Mouse (Mus musculus) CH12.LX (cell line): ENCODE measurements around the gene Dnmt3l. TPM values are rescaled to one million over a fixed set of nuclear protein-coding genes. Genes with fewer than 3 reads are reported as not detected.

Experiments
- DNase-seq: peaks from one replicate; pipeline ENCODE4 v3.0.0-alpha.2; 2013; ENCODE audit errors: extremely low read depth
- H3K27ac ChIP-seq: 2 replicates; pipeline ENCODE4 v1.5.1; 2012; ENCODE audit warnings: low read depth, mild to moderate bottlenecking, control low read depth, moderate library complexity; ENCODE audit not compliant: insufficient read depth
- H3K27me3 ChIP-seq: replicated peaks from 2 replicates; pipeline ENCODE3; 2012; ENCODE audit warnings: inconsistent platforms
- H3K36me3 ChIP-seq, 2 experiments: replicated peaks in 1 of 2; 2 replicates each; pipeline versions ENCODE3 to v1.6.1; 2012; ENCODE audit warnings: inconsistent platforms in 1 of 2, low read length in 1 of 2, mild to moderate bottlenecking in 1 of 2, mixed read lengths in 1 of 2, moderate library complexity in 1 of 2; ENCODE audit not compliant: control insufficient read depth in 1 of 2, insufficient read depth in 1 of 2
- H3K4me1 ChIP-seq, 2 experiments: 2 replicates each; pipeline ENCODE4 v1.6.1; 2012; ENCODE audit warnings: inconsistent platforms in 1 of 2, moderate library complexity in 1 of 2; ENCODE audit not compliant: insufficient read depth in 2 of 2, control insufficient read depth in 1 of 2
- H3K4me2 ChIP-seq: 2 replicates; pipeline ENCODE4 v1.6.1; 2012; ENCODE audit warnings: low read depth, mild to moderate bottlenecking, control low read depth; ENCODE audit not compliant: poor library complexity, insufficient read depth, severe bottlenecking
- H3K4me3 ChIP-seq, 3 experiments: fragments of 150-350 bp in 1 of 3; sonication (generic) in 1 of 3; replicated peaks in 1 of 3; 2 replicates each; pipeline versions ENCODE3 to v1.5.1; 2011 to 2012; ENCODE audit warnings: low read depth in 2 of 3, low read length in 2 of 3, mild to moderate bottlenecking in 2 of 3, moderate library complexity in 2 of 3, control low read depth in 1 of 3, improper control_type of control experiment in 1 of 3, inconsistent platforms in 1 of 3, mixed read lengths in 1 of 3; ENCODE audit not compliant: poor library complexity in 1 of 3
- H3K79me2 ChIP-seq: replicated peaks from 2 replicates; pipeline ENCODE4 v1.6.1; 2012; ENCODE audit warnings: mild to moderate bottlenecking, moderate library complexity; ENCODE audit not compliant: control insufficient read depth, poor library complexity, insufficient read depth, severe bottlenecking; ENCODE audit errors: extremely low read depth
- H3K9ac ChIP-seq: 2 replicates; pipeline ENCODE4 v1.6.1; 2012; ENCODE audit warnings: low read depth, mild to moderate bottlenecking, control low read depth, moderate library complexity; ENCODE audit not compliant: insufficient read depth
- H3K9me3 ChIP-seq: replicated peaks from 2 replicates; pipeline ENCODE3; 2012; ENCODE audit warnings: low read length, inconsistent platforms, mixed read lengths
- BHLHE40 ChIP-seq: IDR thresholded peaks from 2 replicates; pipeline ENCODE4 v1.6.1; 2011; ENCODE audit warnings: mild to moderate bottlenecking, low read depth, low read length, improper control_type of control experiment
- E2F4 ChIP-seq: IDR thresholded peaks from 2 replicates; pipeline ENCODE4 v1.6.1; 2011; ENCODE audit warnings: low read depth, low read length, improper control_type of control experiment; ENCODE audit not compliant: insufficient replicate concordance
- ELF1 ChIP-seq: IDR thresholded peaks from 2 replicates; pipeline ENCODE4 v1.6.1; 2014; ENCODE audit warnings: low read depth, mild to moderate bottlenecking, inconsistent platforms, low read length, improper control_type of control experiment
- HCFC1 ChIP-seq: IDR thresholded peaks from 2 replicates; pipeline ENCODE4 v1.6.1; 2012; ENCODE audit warnings: low read depth, mild to moderate bottlenecking, inconsistent platforms, low read length, improper control_type of control experiment
- IRF4 ChIP-seq: IDR thresholded peaks from 2 replicates; pipeline ENCODE4 v1.6.1; 2014; ENCODE audit warnings: low read depth, mild to moderate bottlenecking, inconsistent platforms, low read length, improper control_type of control experiment
- JUND ChIP-seq: conservative IDR thresholded peaks from 2 replicates; pipeline ENCODE4 v1.6.1; 2011; ENCODE audit warnings: low read depth, low read length, improper control_type of control experiment
- KAT2A ChIP-seq: IDR thresholded peaks from 2 replicates; pipeline ENCODE4 v1.6.1; 2012; ENCODE audit warnings: low read length, improper control_type of control experiment, inconsistent platforms; ENCODE audit not compliant: insufficient replicate concordance
- MAX ChIP-seq: IDR thresholded peaks from 2 replicates; pipeline ENCODE4 v1.6.1; 2011; ENCODE audit warnings: low read length, improper control_type of control experiment
- MAZ ChIP-seq: IDR thresholded peaks from 2 replicates; pipeline ENCODE4 v1.6.1; 2012; ENCODE audit warnings: low read depth, mild to moderate bottlenecking, inconsistent platforms, low read length, improper control_type of control experiment, moderate library complexity
- MYC ChIP-seq: IDR thresholded peaks from 2 replicates; pipeline ENCODE4 v1.6.1; 2011; ENCODE audit warnings: low read depth, mild to moderate bottlenecking, improper control_type of control experiment, low read length
- NELFE ChIP-seq: IDR thresholded peaks from 2 replicates; pipeline ENCODE4 v1.6.1; 2011; ENCODE audit warnings: low read depth, low read length, improper control_type of control experiment
- NRF1 ChIP-seq: IDR thresholded peaks from 2 replicates; pipeline ENCODE4 v1.6.1; 2014; ENCODE audit warnings: low read depth, mild to moderate bottlenecking, inconsistent platforms, low read length, improper control_type of control experiment, moderate library complexity
- PAX5 ChIP-seq: IDR thresholded peaks from 2 replicates; pipeline ENCODE4 v1.6.1; 2012; ENCODE audit warnings: low read length, inconsistent platforms, mixed read lengths
- POLR2AphosphoS2 ChIP-seq: IDR thresholded peaks from 2 replicates; pipeline ENCODE4 v1.6.1; 2011; ENCODE audit warnings: low read depth, low read length, improper control_type of control experiment
- RCOR1 ChIP-seq: conservative IDR thresholded peaks from 2 replicates; pipeline ENCODE4 v1.6.1; 2012; ENCODE audit warnings: low read depth, mild to moderate bottlenecking, inconsistent platforms, low read length, improper control_type of control experiment
- TBP ChIP-seq: conservative IDR thresholded peaks from 2 replicates; pipeline ENCODE4 v1.6.1; 2011; ENCODE audit warnings: low read depth, low read length, improper control_type of control experiment
- TCF12 ChIP-seq: IDR thresholded peaks from 2 replicates; pipeline ENCODE4 v1.6.1; 2014; ENCODE audit warnings: low read depth, mild to moderate bottlenecking, inconsistent platforms, low read length, improper control_type of control experiment
- UBTF ChIP-seq: IDR thresholded peaks from 2 replicates; pipeline ENCODE4 v1.6.1; 2012; ENCODE audit warnings: low read depth, mild to moderate bottlenecking, inconsistent platforms, low read length, improper control_type of control experiment, moderate library complexity
- ZC3H11A ChIP-seq: IDR thresholded peaks from 2 replicates; pipeline ENCODE4 v1.6.1; 2012; ENCODE audit warnings: low read depth, mild to moderate bottlenecking, inconsistent platforms, low read length, improper control_type of control experiment
- ZMIZ1 ChIP-seq: IDR thresholded peaks from 2 replicates; pipeline ENCODE4 v1.6.1; 2012; ENCODE audit warnings: low read depth, mild to moderate bottlenecking, inconsistent platforms, low read length, improper control_type of control experiment
- dilution Hi-C: fragments of 300-500 bp; cut with MboI; formaldehyde crosslinking; loops from 2 replicates; pipeline ENCODE4 v1.14.3; 2020; ENCODE audit warnings: low sequenced_read_pairs; ENCODE audit not compliant: extremely low pct_unique_long_range_greater_than_20kb, extremely low pct_ligation_motif_present
- in situ Hi-C: fragments of 300-500 bp; cut with MboI; formaldehyde crosslinking; loops from 3 replicates; pipeline ENCODE4 v1.14.3; 2019; ENCODE audit warnings: low sequenced_read_pairs, low pct_ligation_motif_present, low pct_unique_long_range_greater_than_20kb, mixed read lengths
- polyA plus RNA-seq: library from polyadenylated mRNA; unstranded; fragments of >175 nt; gene quantifications from 2 replicates; pipeline ENCODE4 v1.2.1, GENCODE M21; 2012; ENCODE audit warnings: low read depth; ENCODE audit not compliant: insufficient read length
- total RNA-seq, 2 experiments: library from RNA; depleted of rRNA; stranded (reverse); fragments of 300-350 nt in 1 of 2; fragments of >200 nt in 1 of 2; gene quantifications; 2 replicates each; pipeline ENCODE4 v1.2.3; 2012 to 2014

Gene Dnmt3l
- total and polyA plus RNA-seq, 3 experiments, result 0.21 to 0.23 TPM; not detected in 1

- no peak overlapping the region for H3K4me3 ChIP-seq
- H3K79me2 ChIP-seq, result peaks cover 14% of the 10 kb centered on the region
- TF ChIP-seq MAX (no peak), MYC (no peak), UBTF (no peak), ZC3H11A (no peak)
- H3K9ac ChIP-seq, result no peak overlapping the region
- no peak overlapping the region for H3K4me2 ChIP-seq
- H3K36me3 ChIP-seq, result peaks cover 35 to 73% of the 10 kb centered on the region in 2 experiments
- H3K27me3 ChIP-seq, result no peaks in the 10 kb centered on the region
- peaks cover 12 to 29% of the 10 kb centered on the region in 2 experiments; a peak in 3 of 4 replicates for H3K4me1 ChIP-seq
- dilution Hi-C loops, result no loop called here
- in situ Hi-C loops, result no loop called here
- no peak for DNase-seq
- H3K9me3 ChIP-seq, result no peaks in the 10 kb centered on the region
- no peak overlapping the region for H3K27ac ChIP-seq
Observed at GRCm38 (mm10) chr10:78004479-78005100, 37.2 kb upstream of the Dnmt3l start.

GRCm38 (mm10) chr10:78005791-78006438, 35.8 kb upstream of the Dnmt3l start:
- peaks cover 14% of the 10 kb centered on the region for H3K79me2 ChIP-seq
- no peak overlapping the region for H3K27ac ChIP-seq
- in situ Hi-C loops, result no loop called here
- TF ChIP-seq MYC (no peak), POLR2AphosphoS2 (no peak), BHLHE40 (no peak), RCOR1 (no peak), NRF1 (no peak), TCF12 (no peak), E2F4 (no peak), JUND (no peak), IRF4 (no peak), NELFE (no peak)
- TF ChIP-seq, all 38 proteins: peak for 0
- Histone ChIP-seq H3K9ac (no peak overlapping the region), H3K4me1 (peaks cover 12 to 32% of the 10 kb centered on the region in 2 experiments; a peak in 3 of 4 replicates), H3K4me3 (no peak overlapping the region), H3K4me2 (no peak overlapping the region), H3K9me3 (no peaks in the 10 kb centered on the region), H3K27me3 (peaks cover 2% of the 10 kb centered on the region), H3K36me3 (peaks cover 22 to 60% of the 10 kb centered on the region in 2 experiments)
- no peak for DNase-seq
- dilution Hi-C loops, result no loop called here

- Histone ChIP-seq H3K36me3 (peaks cover 10 to 47% of the 10 kb centered on the region in 2 experiments), H3K9me3 (no peaks in the 10 kb centered on the region), H3K9ac (no peak overlapping the region), H3K79me2 (peaks cover 14% of the 10 kb centered on the region), H3K27me3 (peaks cover 3% of the 10 kb centered on the region), H3K4me2 (no peak overlapping the region), H3K27ac (no peak overlapping the region), H3K4me3 (no peak overlapping the region), H3K4me1 (peaks cover 12 to 32% of the 10 kb centered on the region in 2 experiments; a peak in 3 of 4 replicates)
- in situ Hi-C loops (no loop called here), dilution Hi-C loops (no loop called here)
- TF ChIP-seq TBP, result no peak
- TF ChIP-seq PAX5, result no peak
- TF ChIP-seq ZMIZ1, result no peak
- TF ChIP-seq E2F4, result no peak
- TF ChIP-seq HCFC1, result no peak
- no peak for TF ChIP-seq KAT2A
- TF ChIP-seq MAZ, result no peak
- TF ChIP-seq ELF1, result no peak
- no peak for DNase-seq
Observed at GRCm38 (mm10) chr10:78007203-78007602, 34.5 kb upstream of the Dnmt3l start.
